Mouse (Mus musculus): Measurements from ENCODE around the gene Gm20683. TPM values are rescaled to one million over a fixed set of nuclear protein-coding genes. Genes with fewer than 3 reads are reported as not detected.
"Not testable (repeated sequence)": the region's sequence is repeated elsewhere in the genome, so short reads cannot be mapped to it uniquely, and the experiment has no call there.

The Gm20683 gene
- polyA plus RNA-seq, 1 experiment from 2014 or later, result 1.4 TPM

GRCm38 (mm10) chr17:25875171-25876136 lies 33.9 kb upstream of the Gm20683 start:
- peaks cover 15% of the 10 kb centered on the region for H3K36me3 ChIP-seq (ENCODE audit: control insufficient read depth, insufficient read depth, low read length)
- peak overlapping the region; percentile 94 for H3K27ac ChIP-seq (replicated peaks; ENCODE audit: low read depth, low read length)
- peak overlapping the region; percentile 85 for H3K4me2 ChIP-seq (ENCODE audit: low read depth, low read length)
- H3K9ac ChIP-seq (ENCODE audit: low read depth, low read length), result peak overlapping the region; percentile 78
- peak overlapping the region; percentile 79 for H3K4me3 ChIP-seq (ENCODE audit: low read depth, low read length)
- 1% methylated on average over 44 of the region's 59 CpGs for WGBS
- H3K4me1 ChIP-seq (ENCODE audit: control insufficient read depth, insufficient read depth, low read length), result peaks cover 7% of the 10 kb centered on the region; the same call in 1 of the 2 replicates
- no peaks in the 10 kb centered on the region for H3K9me3 ChIP-seq (ENCODE audit: control insufficient read depth, low read length)
- DNase-seq (ENCODE audit: low spot score), result peak; percentile 96
- peak; percentile 96 for ATAC-seq (ENCODE audit: low read depth)
- no peaks in the 10 kb centered on the region for H3K27me3 ChIP-seq (replicated peaks; ENCODE audit: control insufficient read depth, insufficient read depth, low read length)

- peak within 1 kb of the TSS; percentile 79 for H3K4me3 ChIP-seq (ENCODE audit: low read depth, low read length)
- H3K4me1 ChIP-seq (ENCODE audit: control insufficient read depth, insufficient read depth, low read length), result peaks cover 7% of the 10 kb centered on the region; the same call in 1 of the 2 replicates
- H3K27ac ChIP-seq (replicated peaks; ENCODE audit: low read depth, low read length), result peak within 1 kb of the TSS; percentile 94
- peaks cover 15% of the 10 kb centered on the region for H3K36me3 ChIP-seq (ENCODE audit: control insufficient read depth, insufficient read depth, low read length)
- DNase-seq (ENCODE audit: low spot score) (peak; percentile 94), ATAC-seq (ENCODE audit: low read depth) (peak; percentile 80)
- H3K9ac ChIP-seq (ENCODE audit: low read depth, low read length), result peak within 1 kb of the TSS; percentile 78
- H3K4me2 ChIP-seq (ENCODE audit: low read depth, low read length), result peak within 1 kb of the TSS; percentile 85
- no peaks in the 10 kb centered on the region for H3K27me3 ChIP-seq (replicated peaks; ENCODE audit: control insufficient read depth, insufficient read depth, low read length)
- H3K9me3 ChIP-seq (ENCODE audit: control insufficient read depth, low read length), result no peaks in the 10 kb centered on the region
- WGBS, result 1% methylated on average over 25 of the region's 25 CpGs
Measured at GRCm38 (mm10) chr17:25874721-25875170, 33.2 kb upstream of the Gm20683 start, which contains the start of gene Mettl26. Gene Mettl26 (plus strand): TSS chr17:25875074.

GRCm38 (mm10) chr17:25874148-25874720 lies 32.7 kb upstream of the Gm20683 start:
- peak overlapping the region; percentile 85 for H3K4me2 ChIP-seq (ENCODE audit: low read depth, low read length)
- peaks cover 7% of the 10 kb centered on the region; the same call in 1 of the 2 replicates for H3K4me1 ChIP-seq (ENCODE audit: control insufficient read depth, insufficient read depth, low read length)
- no peaks in the 10 kb centered on the region for H3K27me3 ChIP-seq (replicated peaks; ENCODE audit: control insufficient read depth, insufficient read depth, low read length)
- 6% methylated on average over 14 of the region's 14 CpGs for WGBS
- H3K36me3 ChIP-seq (ENCODE audit: control insufficient read depth, insufficient read depth, low read length), result peaks cover 14% of the 10 kb centered on the region
- no peaks in the 10 kb centered on the region for H3K9me3 ChIP-seq (ENCODE audit: control insufficient read depth, low read length)
- peak overlapping the region; percentile 94 for H3K27ac ChIP-seq (replicated peaks; ENCODE audit: low read depth, low read length)
- H3K9ac ChIP-seq (ENCODE audit: low read depth, low read length), result peak overlapping the region; percentile 78
- no peak for ATAC-seq (ENCODE audit: low read depth)
- no peak for DNase-seq (ENCODE audit: low spot score)
- H3K4me3 ChIP-seq (ENCODE audit: low read depth, low read length), result peak overlapping the region; percentile 79

- H3K4me2 ChIP-seq (ENCODE audit: low read depth, low read length), result peak overlapping the region; percentile 85
- peaks cover 7% of the 10 kb centered on the region; the same call in 1 of the 2 replicates for H3K4me1 ChIP-seq (ENCODE audit: control insufficient read depth, insufficient read depth, low read length)
- no peaks in the 10 kb centered on the region for H3K27me3 ChIP-seq (replicated peaks; ENCODE audit: control insufficient read depth, insufficient read depth, low read length)
- peak overlapping the region; percentile 79 for H3K4me3 ChIP-seq (ENCODE audit: low read depth, low read length)
- peaks cover 7% of the 10 kb centered on the region for H3K36me3 ChIP-seq (ENCODE audit: control insufficient read depth, insufficient read depth, low read length)
- 69% methylated on average over 11 of the region's 11 CpGs for WGBS
- no peak overlapping the region for H3K9ac ChIP-seq (ENCODE audit: low read depth, low read length)
- DNase-seq (ENCODE audit: low spot score), result no peak
- no peak for ATAC-seq (ENCODE audit: low read depth)
- H3K9me3 ChIP-seq (ENCODE audit: control insufficient read depth, low read length), result no peaks in the 10 kb centered on the region
- H3K27ac ChIP-seq (replicated peaks; ENCODE audit: low read depth, low read length), result no peak overlapping the region
Measured at GRCm38 (mm10) chr17:25873405-25874147, 32.0 kb upstream of the Gm20683 start.

- no peaks in the 10 kb centered on the region for H3K36me3 ChIP-seq (ENCODE audit: control insufficient read depth, insufficient read depth, low read length)
- H3K4me2 ChIP-seq (ENCODE audit: low read depth, low read length), result no peak overlapping the region
- peaks cover 10% of the 10 kb centered on the region for H3K4me1 ChIP-seq (ENCODE audit: control insufficient read depth, insufficient read depth, low read length)
- H3K4me3 ChIP-seq (ENCODE audit: low read depth, low read length), result no peak overlapping the region
- H3K9ac ChIP-seq (ENCODE audit: low read depth, low read length), result no peak overlapping the region
- H3K27ac ChIP-seq (replicated peaks; ENCODE audit: low read depth, low read length), result no peak overlapping the region
- DNase-seq (ENCODE audit: low spot score) (no peak), ATAC-seq (ENCODE audit: low read depth) (no peak)
- no peaks in the 10 kb centered on the region for H3K9me3 ChIP-seq (ENCODE audit: control insufficient read depth, low read length)
- 81% methylated on average over 3 of the region's 3 CpGs for WGBS
- no peaks in the 10 kb centered on the region for H3K27me3 ChIP-seq (replicated peaks; ENCODE audit: control insufficient read depth, insufficient read depth, low read length)
Measured at GRCm38 (mm10) chr17:25872676-25873075, 31.1 kb upstream of the Gm20683 start.

GRCm38 (mm10) chr17:25871566-25871965 lies 30.0 kb upstream of the Gm20683 start:
- not testable (repeated sequence) for H3K27me3 ChIP-seq (replicated peaks; ENCODE audit: control insufficient read depth, insufficient read depth, low read length)

GRCm38 (mm10) chr17:25869954-25870353 lies 28.4 kb upstream of the Gm20683 start:
- no peaks in the 10 kb centered on the region for H3K9me3 ChIP-seq (ENCODE audit: control insufficient read depth, low read length)
- no peaks in the 10 kb centered on the region for H3K27me3 ChIP-seq (replicated peaks; ENCODE audit: control insufficient read depth, insufficient read depth, low read length)
- DNase-seq (ENCODE audit: low spot score), result no peak
- H3K36me3 ChIP-seq (ENCODE audit: control insufficient read depth, insufficient read depth, low read length), result no peaks in the 10 kb centered on the region
- no peak overlapping the region for H3K9ac ChIP-seq (ENCODE audit: low read depth, low read length)
- no peak overlapping the region for H3K4me2 ChIP-seq (ENCODE audit: low read depth, low read length)
- no peak for ATAC-seq (ENCODE audit: low read depth)
- H3K4me3 ChIP-seq (ENCODE audit: low read depth, low read length), result no peak overlapping the region
- H3K27ac ChIP-seq (replicated peaks; ENCODE audit: low read depth, low read length), result no peak overlapping the region
- peaks cover 6% of the 10 kb centered on the region; the same call in 1 of the 2 replicates for H3K4me1 ChIP-seq (ENCODE audit: control insufficient read depth, insufficient read depth, low read length)
- WGBS, result 87% methylated on average over 2 of the region's 2 CpGs

More at GRCm38 (mm10) chr17:25871566-25871965, 30.0 kb upstream of the Gm20683 start:
- peaks cover 13% of the 10 kb centered on the region for H3K4me1 ChIP-seq (ENCODE audit: control insufficient read depth, insufficient read depth, low read length)
- not testable (repeated sequence) for DNase-seq (ENCODE audit: low spot score); H3K9ac ChIP-seq (ENCODE audit: low read depth, low read length); H3K4me3 ChIP-seq (ENCODE audit: low read depth, low read length); H3K4me2 ChIP-seq (ENCODE audit: low read depth, low read length); ATAC-seq (ENCODE audit: low read depth); H3K9me3 ChIP-seq (ENCODE audit: control insufficient read depth, low read length); H3K36me3 ChIP-seq (ENCODE audit: control insufficient read depth, insufficient read depth, low read length); H3K27ac ChIP-seq (replicated peaks; ENCODE audit: low read depth, low read length)

GRCm38 (mm10) chr17:25869498-25869897 lies 27.9 kb upstream of the Gm20683 start:
- 84% methylated on average over 8 of the region's 8 CpGs for WGBS
- Histone ChIP-seq H3K27me3 (replicated peaks; ENCODE audit: control insufficient read depth, insufficient read depth, low read length) (no peaks in the 10 kb centered on the region), H3K9ac (ENCODE audit: low read depth, low read length) (no peak overlapping the region), H3K27ac (replicated peaks; ENCODE audit: low read depth, low read length) (no peak overlapping the region), H3K4me1 (ENCODE audit: control insufficient read depth, insufficient read depth, low read length) (peaks cover 6% of the 10 kb centered on the region; the same call in 1 of the 2 replicates), H3K4me2 (ENCODE audit: low read depth, low read length) (no peak overlapping the region), H3K9me3 (ENCODE audit: control insufficient read depth, low read length) (no peaks in the 10 kb centered on the region), H3K36me3 (ENCODE audit: control insufficient read depth, insufficient read depth, low read length) (no peaks in the 10 kb centered on the region), H3K4me3 (ENCODE audit: low read depth, low read length) (no peak overlapping the region)
- ATAC-seq (ENCODE audit: low read depth) (no peak), DNase-seq (ENCODE audit: low spot score) (no peak)

Measured in embryonic facial prominence, embryonic 14.5 days (tissue).